In genomic region chr3:88500087-88500486, GRCm38 (mm10) we compare ENCODE assay signal across 11 mouse cellular contexts. TPM values are rescaled to one million over a fixed set of nuclear protein-coding genes. Genes with fewer than 3 reads are reported as not detected.
DNase-seq lines count a peak whose midpoint lies in the region; ATAC-seq and TF ChIP-seq lines count a peak whose summit lies in the region.
"Had no signal": no experiment of that assay in that cellular context is flagged by ENCODE, and none has a peak within 500 bp of the region (broad histone marks: within the 10 kb centered on the region; RNA-seq: fewer than 3 reads in every experiment).

No protein-coding gene starts in this region.

- no peak overlapping the region for H3K9ac ChIP-seq in heart, postnatal 0 days (replicated peaks; ENCODE audit: low read depth, low read length)
- no peak overlapping the region for H3K9ac ChIP-seq in heart, adult 2 months (ENCODE audit: low read depth, low read length)
- peak overlapping the region; percentile 22 for H3K9ac ChIP-seq in liver, embryonic 16.5 days (ENCODE audit: low read depth, low read length)
- H3K9ac ChIP-seq: lung, embryonic 15.5 days had no signal

- ATAC-seq in heart, postnatal 0 days (ENCODE audit: insufficient read depth, low read depth) = no peak
- ATAC-seq in liver, embryonic 16.5 days (ENCODE audit: low read depth) = no peak

- H3K79me2 ChIP-seq in heart, adult 2 months (replicated peaks; ENCODE audit: control insufficient read depth, insufficient read depth, low read length) = peaks cover 6% of the 10 kb centered on the region; the same call in 1 of the 2 replicates

- peaks cover 7% of the 10 kb centered on the region for H3K36me3 ChIP-seq in heart, postnatal 0 days (replicated peaks; ENCODE audit: control insufficient read depth, insufficient read depth, low read length)
- peaks cover 18% of the 10 kb centered on the region for H3K36me3 ChIP-seq in heart, adult 2 months (ENCODE audit: control insufficient read depth, insufficient read depth, low read length)
- H3K36me3 ChIP-seq in liver, embryonic 16.5 days (ENCODE audit: control insufficient read depth, insufficient read depth) = peaks cover 6% of the 10 kb centered on the region; the same call in 1 of the 2 replicates

- 0 out of 2 replicates have a peak overlapping the region, but pooled peaks have one; percentile 6 for H3K27ac ChIP-seq in heart, postnatal 0 days (ENCODE audit: low read depth)
- no peak overlapping the region; the same call in 1 of the 2 replicates for H3K27ac ChIP-seq in heart, adult 2 months
- peak overlapping the region; percentile 85 for H3K27ac ChIP-seq in liver, embryonic 16.5 days (ENCODE audit: low read length)
- H3K27ac ChIP-seq: lung, embryonic 15.5 days had no signal

- no peak for TF ChIP-seq POLR2A in heart, adult 2 months (IDR thresholded peaks at IDR 0.05; ENCODE audit: insufficient read depth, low read depth, low read length)

- TF ChIP-seq CTCF in heart, postnatal 0 days (IDR thresholded peaks at IDR 0.05; ENCODE audit: low read depth) = no peak
- no peak for TF ChIP-seq CTCF in heart, adult 2 months (IDR thresholded peaks at IDR 0.05)

- H3K4me3 ChIP-seq in heart, postnatal 0 days (ENCODE audit: low read depth, low read length) = peak overlapping the region; percentile 91; the same call in 1 of the 2 replicates
- H3K4me3 ChIP-seq in heart, adult 2 months = no peak overlapping the region
- H3K4me3 ChIP-seq in liver, embryonic 16.5 days (ENCODE audit: low read depth, low read length) = peak overlapping the region; percentile 93

- no peak for TF ChIP-seq EP300 in heart, postnatal 0 days (IDR thresholded peaks at IDR 0.05; ENCODE audit: low read depth)
- TF ChIP-seq EP300 in heart, adult 2 months (IDR thresholded peaks at IDR 0.05; ENCODE audit: insufficient read depth, low read depth, low read length) = no peak

- H3K4me2 ChIP-seq in heart, postnatal 0 days (ENCODE audit: low read depth, low read length) = peak overlapping the region; percentile 97
- H3K4me2 ChIP-seq in liver, embryonic 16.5 days (ENCODE audit: low read depth, low read length) = peak overlapping the region; percentile 88

- H3K27me3 ChIP-seq in heart, postnatal 0 days (ENCODE audit: control insufficient read depth, insufficient read depth, low read length) = no peaks in the 10 kb centered on the region
- H3K27me3 ChIP-seq in heart, adult 2 months (ENCODE audit: control insufficient read depth, insufficient read depth, low read length) = no peaks in the 10 kb centered on the region
- no peaks in the 10 kb centered on the region for H3K27me3 ChIP-seq in liver, embryonic 16.5 days (ENCODE audit: control insufficient read depth, insufficient read depth, low read depth, low read length)
- H3K27me3 ChIP-seq: lung, embryonic 15.5 days had no signal

- H3K4me1 ChIP-seq in heart, postnatal 0 days (ENCODE audit: control insufficient read depth, insufficient read depth) = peaks cover 45% of the 10 kb centered on the region
- H3K4me1 ChIP-seq in heart, adult 2 months (ENCODE audit: control insufficient read depth, insufficient read depth, low read length) = peaks cover 23% of the 10 kb centered on the region
- peaks cover 74% of the 10 kb centered on the region for H3K4me1 ChIP-seq in liver, embryonic 16.5 days (ENCODE audit: control insufficient read depth, low read depth, low read length)

- no peaks in the 10 kb centered on the region for H3K9me3 ChIP-seq in heart, postnatal 0 days (replicated peaks; ENCODE audit: control insufficient read depth, low read length)
- no peaks in the 10 kb centered on the region for H3K9me3 ChIP-seq in liver, embryonic 16.5 days (replicated peaks; ENCODE audit: control insufficient read depth, low read length)
- H3K9me3 ChIP-seq: lung, embryonic 15.5 days had no signal

- intact Hi-C loops in heart, adult 2 months (cut with DNase I) = no loop called here

- 68% methylated on average over 7 of the region's 7 CpGs for WGBS in heart, postnatal 0 days
- 62% methylated on average over 7 of the region's 7 CpGs for WGBS in heart, adult 2 months
- 47% methylated on average over 7 of the region's 7 CpGs for WGBS in liver, embryonic 16.5 days (ENCODE audit: insufficient replicate concordance)

- no peak for DNase-seq in heart, postnatal 0 days (ENCODE audit: low spot score)
- DNase-seq in heart, adult 2 months = no peak
- DNase-seq in 416B (ENCODE audit: low read depth) = peak; percentile 71
- peak; percentile 60 for DNase-seq in NIH3T3 (ENCODE audit: low read depth)
- no peak for DNase-seq in lung, postnatal 10 days
- no peak for DNase-seq in cerebellum, postnatal 36 days

RNA-seq across cellular contexts. Expression of gene Lmna, which starts 9.7 kb away (rescaled TPM):
- 156 and 210 TPM in 2 replicates for total RNA-seq in heart, postnatal 0 days (2014; rRNA removed; ENCODE audit: low replicate concordance)
- polyA plus RNA-seq in heart, postnatal 0 days (2015; fragmentation: Nextera tagmentation; extraction: Ambion mirVana) = 109 and 122 TPM in 2 replicates
- 100 to 1,000 TPM; 117 to 138 TPM for total RNA-seq in heart, adult 2 months (2021)
- polyA plus RNA-seq in heart, adult 2 months (2012; rRNA removed) = 67.3 and 85.2 TPM in 2 replicates
- polyA plus RNA-seq in liver, embryonic 16.5 days (2015; fragmentation: Nextera tagmentation; extraction: Ambion mirVana) = 123 and 131 TPM in 2 replicates

RNA-seq across cellular contexts. Expression of gene Mex3a, which starts 32.1 kb away (rescaled TPM):
- 6.0 and 9.7 TPM in 2 replicates for total RNA-seq in heart, postnatal 0 days (2014; rRNA removed; ENCODE audit: low replicate concordance)
- 2.6 and 2.7 TPM in 2 replicates for polyA plus RNA-seq in heart, postnatal 0 days (2015; fragmentation: Nextera tagmentation; extraction: Ambion mirVana)
- total RNA-seq in heart, adult 2 months (2021) = under 1 TPM; 0.42 to 0.45 TPM
- polyA plus RNA-seq in heart, adult 2 months (2012; rRNA removed) = 0.27 and 0.59 TPM in 2 replicates
- polyA plus RNA-seq in liver, embryonic 16.5 days (2015; fragmentation: Nextera tagmentation; extraction: Ambion mirVana) = 0.44 and 0.53 TPM in 2 replicates

RNA-seq across cellular contexts. Expression of gene Sema4a, which starts 39.1 kb away (rescaled TPM):
- total RNA-seq in heart, postnatal 0 days (2014; rRNA removed; ENCODE audit: low replicate concordance) = 2.0 and 2.1 TPM in 2 replicates
- polyA plus RNA-seq in heart, postnatal 0 days (2015; fragmentation: Nextera tagmentation; extraction: Ambion mirVana) = 0.93 and 1.0 TPM in 2 replicates
- 1 to 10 TPM; 3.2 to 3.3 TPM for total RNA-seq in heart, adult 2 months (2021)
- polyA plus RNA-seq in heart, adult 2 months (2012; rRNA removed) = 8.5 and 9.5 TPM in 2 replicates
- polyA plus RNA-seq in liver, embryonic 16.5 days (2015; fragmentation: Nextera tagmentation; extraction: Ambion mirVana) = 27.0 and 29.1 TPM in 2 replicates

RNA-seq across cellular contexts. Expression of gene Rab25, which starts 48.0 kb away (rescaled TPM):
- total RNA-seq in heart, postnatal 0 days (2014; rRNA removed; ENCODE audit: low replicate concordance) = 0.39 and 2.5 TPM in 2 replicates
- polyA plus RNA-seq in heart, postnatal 0 days (2015; fragmentation: Nextera tagmentation; extraction: Ambion mirVana) = 0.16 TPM in 1 of 2 replicates, not detected in the other
- not detected for total RNA-seq in heart, adult 2 months (2021)
- polyA plus RNA-seq in heart, adult 2 months (2012; rRNA removed) = 2.2 TPM in 1 of 2 replicates, not detected in the other
- polyA plus RNA-seq in liver, embryonic 16.5 days (2015; fragmentation: Nextera tagmentation; extraction: Ambion mirVana) = 0.32 and 1.1 TPM in 2 replicates
- total RNA-seq: adrenal gland, adult 18-20 months; hematopoietic stem cell, adult 5-6 weeks; layer of hippocampus, postnatal 25 days had no signal

RNA-seq across cellular contexts. Expression of gene Lamtor2, which starts 52.8 kb away (rescaled TPM):
- total RNA-seq in heart, postnatal 0 days (2014; rRNA removed; ENCODE audit: low replicate concordance) = 3.6 and 34.6 TPM in 2 replicates
- polyA plus RNA-seq in heart, postnatal 0 days (2015; fragmentation: Nextera tagmentation; extraction: Ambion mirVana) = 131 and 136 TPM in 2 replicates
- 100 to 1,000 TPM in 1 of 2 experiments, 10 to 100 TPM in 1; 94.3 to 104 TPM for total RNA-seq in heart, adult 2 months (2021)
- 118 TPM in 2 replicates for polyA plus RNA-seq in heart, adult 2 months (2012; rRNA removed)
- 98.6 and 107 TPM in 2 replicates for polyA plus RNA-seq in liver, embryonic 16.5 days (2015; fragmentation: Nextera tagmentation; extraction: Ambion mirVana)

Comparison
In these comparisons a context has a peak if more than half of its experiments do, and no peak if none do; other contexts are left out.
1. DNase-seq: peak in 416B (single experiment) and NIH3T3 (single experiment); none in heart, postnatal 0 days (single experiment), heart, adult 2 months (0 of 2), lung, postnatal 10 days (single experiment) and cerebellum, postnatal 36 days (0 of 2).